Mouse (Mus musculus): Measurements from ENCODE around the gene Fhl2.

The Fhl2 gene

DNA sequence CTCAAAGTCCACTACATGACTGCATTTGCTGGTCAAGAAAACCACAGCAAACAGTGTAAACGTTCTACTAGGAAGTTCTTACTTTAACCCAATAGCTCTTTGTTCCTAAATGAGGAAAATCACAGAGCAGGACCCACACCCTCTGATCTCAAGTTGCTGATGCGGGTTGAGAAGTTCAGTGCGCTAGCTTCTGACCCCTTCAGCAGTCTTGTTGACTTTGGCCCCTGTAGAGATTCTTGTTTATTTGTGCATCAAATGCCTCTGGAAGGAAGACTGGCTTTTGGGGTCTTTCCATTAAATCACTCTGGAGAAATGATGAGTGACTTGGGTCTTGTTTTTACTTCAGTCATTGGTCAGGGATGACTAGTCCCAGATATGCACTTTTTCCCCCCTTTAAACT lies 46.6 kb downstream of the Fhl2 start:
- in situ Hi-C loops (cut with MboI, MseI) = no loop called here

DNA sequence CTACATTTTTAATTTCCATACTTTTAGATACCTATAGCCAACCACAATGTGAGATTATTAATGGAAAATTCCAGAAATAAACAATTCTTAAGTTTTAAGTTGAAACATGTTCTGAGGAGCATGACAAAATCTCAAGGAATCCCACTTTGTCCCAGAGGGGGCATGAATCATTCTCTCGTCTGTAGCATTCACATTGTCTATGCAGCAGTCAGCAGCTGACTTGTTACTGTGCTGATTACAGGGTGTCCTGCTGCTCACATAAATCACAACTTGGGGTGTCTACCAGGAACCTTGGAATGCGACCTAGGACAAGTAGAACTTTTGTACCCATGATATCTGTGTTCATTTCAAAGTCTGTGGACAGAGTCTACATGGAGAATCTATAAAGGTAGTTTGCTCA lies 49.3 kb downstream of the Fhl2 start:
- in situ Hi-C loops (cut with MboI, MseI) = no loop called here

- in situ Hi-C loops (cut with MboI, MseI) = no loop called here
Observed at GRCm38 (mm10) chr1:43145388-43145787, 51.4 kb downstream of the Fhl2 start.

DNA sequence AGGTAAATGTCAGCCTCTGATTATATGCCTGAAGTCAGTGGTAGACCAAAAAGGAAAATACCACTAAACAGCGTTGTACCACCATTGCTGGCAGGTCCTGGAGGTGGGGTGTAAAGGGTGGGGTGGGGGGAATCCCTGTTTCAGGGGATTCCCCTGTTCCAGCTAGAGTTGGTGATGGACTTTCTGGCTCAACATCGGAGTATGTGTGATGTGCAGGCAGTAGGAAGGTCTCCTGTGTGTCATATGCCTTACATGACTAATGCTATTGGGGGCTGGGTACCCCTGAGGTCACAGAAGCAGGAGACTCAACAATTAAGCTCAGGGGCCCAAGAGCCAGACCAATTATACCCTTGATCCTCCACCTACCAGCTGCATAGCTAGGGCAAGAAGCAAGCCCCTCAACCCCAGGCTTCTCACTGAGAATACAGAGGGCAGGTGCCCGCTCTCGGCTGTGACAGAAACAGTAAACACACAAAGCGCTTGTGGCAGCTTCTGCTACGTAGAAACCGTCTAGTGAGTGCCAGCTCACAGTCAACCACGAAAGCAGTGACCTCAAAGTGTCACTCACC lies 52.4 kb downstream of the Fhl2 start:
- in situ Hi-C loops (cut with MboI, MseI) = loop anchor here (5.0 kb wide), 1 partner anchor 123 kb away; no protein-coding TSS in a partner anchor

DNA sequence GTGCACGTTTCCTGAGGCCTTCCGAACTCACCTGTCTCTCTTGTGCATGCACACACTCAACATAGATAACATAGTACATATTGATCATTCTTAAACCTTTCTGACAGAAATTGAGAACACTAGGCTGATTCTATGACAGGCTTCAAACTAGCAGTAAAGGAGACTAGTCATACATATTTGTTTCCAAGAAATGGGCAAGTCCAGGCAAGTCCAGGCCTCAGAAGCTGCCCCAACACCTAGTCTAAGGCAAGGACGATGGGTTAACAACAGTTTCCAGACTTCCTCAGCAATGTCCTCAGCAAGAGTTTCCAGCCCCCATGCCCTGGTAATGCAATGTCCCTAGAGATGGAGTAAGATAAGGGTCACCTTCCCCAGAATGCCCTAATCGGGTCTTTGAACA lies 53.0 kb downstream of the Fhl2 start:
- in situ Hi-C loops (cut with MboI, MseI) = loop anchor here (5.0 kb wide), 1 partner anchor 124 kb away; no protein-coding TSS in a partner anchor

- in situ Hi-C loops (cut with MboI, MseI) = loop anchor here (5.0 kb wide), 1 partner anchor 124 kb away; no protein-coding TSS in a partner anchor
Observed at GRCm38 (mm10) chr1:43143284-43143683, 53.5 kb downstream of the Fhl2 start.

GRCm38 (mm10) chr1:43142849-43143248 lies 53.9 kb downstream of the Fhl2 start:
- in situ Hi-C loops (cut with MboI, MseI) = loop anchor here (5.0 kb wide), 1 partner anchor 124 kb away; no protein-coding TSS in a partner anchor

DNA sequence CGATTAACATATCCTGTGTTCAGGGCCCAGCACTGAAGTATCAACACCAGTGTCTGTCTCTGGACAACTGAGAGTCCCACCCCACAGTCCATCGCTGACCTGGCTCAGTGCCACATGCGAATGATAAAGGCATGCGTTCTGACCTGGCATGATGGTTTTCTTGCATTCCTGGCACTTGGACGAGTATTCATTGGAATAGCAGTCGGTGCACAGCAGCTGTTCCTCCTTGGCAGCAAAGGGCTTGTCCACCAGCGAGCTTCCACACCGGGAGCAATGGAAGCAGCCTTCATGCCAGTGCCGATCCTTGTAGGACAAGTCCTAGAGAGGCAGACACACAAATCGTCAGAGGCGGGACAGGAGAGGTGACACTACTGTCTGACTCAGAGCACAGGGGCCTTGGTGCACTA lies 55.2 kb downstream of the Fhl2 start:
- in situ Hi-C loops (cut with MboI, MseI) = loop anchor here (5.0 kb wide), 1 partner anchor 126 kb away; no protein-coding TSS in a partner anchor

- in situ Hi-C loops (cut with MboI, MseI) = loop anchor here (5.0 to 10.0 kb wide), 3 partner anchors 128 to 605 kb away; no protein-coding TSS in a partner anchor
Observed at GRCm38 (mm10) chr1:43139587-43140266, 57.1 kb downstream of the Fhl2 start.

DNA sequence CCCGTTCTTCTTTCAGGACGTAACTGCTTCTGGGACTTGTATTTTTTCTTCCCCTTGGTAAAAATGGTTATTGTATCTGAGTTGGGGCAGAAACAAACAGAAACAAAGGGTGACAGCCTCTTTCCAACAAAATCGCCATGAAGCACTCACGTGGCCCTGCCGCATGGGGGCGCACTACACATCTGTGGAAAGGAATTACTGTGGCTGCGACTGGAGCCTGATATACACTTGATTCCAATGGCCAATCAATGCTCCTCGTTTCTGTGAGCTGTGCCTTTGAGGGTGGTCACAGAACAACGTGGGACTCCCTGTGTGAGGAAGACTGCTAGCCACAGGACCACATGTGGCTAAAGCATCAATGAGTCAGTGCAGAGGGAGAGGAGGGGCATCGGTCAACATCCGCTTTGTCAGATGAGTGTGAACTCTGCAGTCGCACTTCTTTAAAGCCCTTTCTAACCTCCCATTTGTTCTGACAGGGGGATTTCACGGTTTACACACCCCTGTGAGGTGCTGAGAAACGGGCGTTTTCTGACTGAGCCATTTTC lies 58.4 kb downstream of the Fhl2 start:
- in situ Hi-C loops (cut with MboI, MseI) = loop anchor here (10.0 kb wide), 2 partner anchors 516 to 606 kb away; no protein-coding TSS in a partner anchor

DNA sequence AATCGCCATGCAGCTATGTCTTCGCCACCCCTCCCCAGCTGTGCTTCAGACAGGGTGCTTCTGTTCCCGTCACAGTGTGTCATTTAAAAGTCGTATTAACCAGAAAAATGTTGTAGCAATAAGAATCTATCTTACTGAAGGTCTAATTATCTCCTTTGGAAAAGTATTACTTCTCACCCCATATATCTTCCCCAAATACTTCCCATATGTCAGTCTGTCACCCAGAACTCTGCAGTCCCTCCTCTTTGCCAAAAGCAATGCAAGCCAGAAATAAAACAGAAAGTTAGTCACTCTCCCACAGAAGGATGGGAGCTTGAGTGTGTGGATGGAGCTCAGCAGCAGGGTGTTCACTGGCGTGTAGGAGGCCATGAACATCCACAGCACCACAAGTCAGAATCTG lies 59.5 kb downstream of the Fhl2 start:
- in situ Hi-C loops (cut with MboI, MseI) = loop anchor here (10.0 kb wide), 2 partner anchors 517 to 607 kb away; no protein-coding TSS in a partner anchor

- in situ Hi-C loops (cut with MboI, MseI) = loop anchor here (10.0 kb wide), 2 partner anchors 518 to 608 kb away; no protein-coding TSS in a partner anchor
Observed at GRCm38 (mm10) chr1:43136488-43137029, 60.2 kb downstream of the Fhl2 start.

DNA sequence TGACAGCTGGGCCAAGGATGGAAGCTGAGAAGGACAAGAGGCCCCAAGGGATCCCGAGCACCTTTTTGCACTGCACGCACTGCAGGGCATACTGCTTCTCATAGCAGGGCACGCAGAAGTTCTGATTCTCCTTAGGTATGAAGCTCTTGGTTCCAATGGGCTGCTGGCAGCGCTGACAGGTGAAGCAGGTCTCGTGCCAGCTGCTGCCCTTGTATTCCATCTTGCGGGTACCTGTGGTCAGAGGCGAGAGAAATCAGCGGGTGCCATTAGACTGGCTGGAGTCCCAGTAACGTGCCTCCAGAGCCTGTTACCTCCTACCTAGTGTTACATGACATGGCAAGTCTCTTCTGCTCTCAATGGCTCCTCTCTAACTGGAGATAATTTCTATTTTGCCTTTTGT lies 65.2 kb downstream of the Fhl2 start:
- in situ Hi-C loops (cut with MboI, MseI) = loop anchor here (10.0 kb wide), 2 partner anchors 523 to 613 kb away; no protein-coding TSS in a partner anchor

- in situ Hi-C loops (cut with MboI, MseI) = loop anchor here (10.0 kb wide), 2 partner anchors 524 to 614 kb away; no protein-coding TSS in a partner anchor
Observed at GRCm38 (mm10) chr1:43130219-43130981, 66.4 kb downstream of the Fhl2 start.

DNA sequence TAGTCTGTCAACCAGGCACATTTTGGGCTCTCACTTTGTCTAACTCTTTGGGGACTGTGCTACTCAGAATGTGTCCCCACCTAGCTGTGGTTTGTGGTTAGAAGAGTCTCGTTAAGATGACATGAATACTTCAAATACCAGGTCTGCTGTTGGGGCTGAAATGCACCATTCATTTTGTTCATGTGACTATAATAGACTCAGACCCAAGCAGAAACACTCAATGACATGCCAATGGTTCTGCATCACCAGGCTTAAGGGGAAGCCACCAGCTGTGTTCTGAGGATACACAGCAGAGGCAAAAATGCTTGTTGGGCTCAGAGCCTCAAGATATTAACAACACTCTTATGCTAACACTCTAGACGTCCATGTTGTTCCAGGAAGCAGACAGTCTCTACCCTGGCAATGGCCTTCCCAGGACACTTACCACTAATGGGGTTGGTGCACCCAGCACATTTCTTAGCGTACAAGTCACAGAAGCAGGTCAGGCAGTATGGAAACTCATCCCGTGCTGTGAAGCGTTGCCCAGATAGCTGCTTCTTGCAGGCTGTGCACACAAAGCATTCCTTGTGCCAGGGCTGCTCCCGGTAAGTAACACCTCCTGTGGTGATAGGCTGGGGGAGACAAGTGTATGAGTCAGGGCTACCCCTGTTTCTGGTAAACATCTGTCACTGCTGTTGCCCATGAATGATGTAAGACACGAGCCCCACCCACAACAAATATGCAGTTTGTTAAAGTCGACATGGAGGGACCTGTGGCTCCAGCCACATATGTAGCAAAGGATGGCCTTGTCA lies 68.8 kb downstream of the Fhl2 start:
- in situ Hi-C loops (cut with MboI, MseI) = no loop called here

GRCm38 (mm10) chr1:43127196-43127595 lies 69.6 kb downstream of the Fhl2 start:
- in situ Hi-C loops (cut with MboI, MseI) = no loop called here

DNA sequence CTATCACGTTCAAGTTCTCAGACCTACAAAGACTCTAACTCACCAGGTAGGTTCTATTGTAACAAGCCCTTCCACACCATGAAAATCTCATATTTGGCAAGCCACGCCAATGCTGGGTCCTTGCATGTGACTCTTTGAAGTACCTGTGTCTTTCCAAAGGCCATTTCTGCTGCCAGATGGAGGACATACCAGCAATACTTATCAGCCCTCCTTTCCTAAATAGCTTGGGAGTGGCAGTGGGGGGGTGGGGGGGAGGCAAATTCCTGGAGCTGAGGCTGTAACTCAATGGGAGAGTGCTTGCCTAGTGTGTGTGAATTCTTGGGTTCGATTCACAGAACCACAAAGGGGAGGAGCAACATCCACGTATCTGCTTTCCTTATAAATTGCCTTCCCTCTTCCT lies 72.1 kb downstream of the Fhl2 start:
- in situ Hi-C loops (cut with MboI, MseI) = no loop called here

- in situ Hi-C loops (cut with MboI, MseI) = no loop called here
Observed at GRCm38 (mm10) chr1:43122616-43123015, 74.2 kb downstream of the Fhl2 start.

GRCm38 (mm10) chr1:43120950-43121349 lies 75.8 kb downstream of the Fhl2 start:
- in situ Hi-C loops (cut with MboI, MseI) = no loop called here

DNA sequence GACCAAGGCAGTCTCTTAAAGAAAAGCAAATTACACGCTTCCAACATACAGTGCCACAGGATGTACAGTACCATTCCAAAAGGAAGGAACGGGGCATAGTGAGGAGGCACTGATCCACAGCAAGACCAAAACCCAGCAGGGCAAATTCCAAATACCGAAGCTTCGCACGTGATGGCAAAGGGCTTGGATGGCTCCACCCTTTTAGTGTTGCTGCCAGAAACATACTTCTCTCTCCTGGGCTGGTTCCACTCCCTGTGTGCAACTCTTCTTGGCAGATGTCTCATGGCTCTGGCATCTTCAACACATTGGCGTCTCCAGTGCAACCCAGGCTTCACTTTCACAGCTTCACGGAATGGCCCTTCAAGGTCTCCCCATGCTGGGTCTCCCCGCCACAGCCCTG lies 79.3 kb downstream of the Fhl2 start:
- in situ Hi-C loops (cut with MboI, MseI) = loop anchor here (5.0 kb wide), 1 partner anchor 190 kb away; no protein-coding TSS in a partner anchor

- in situ Hi-C loops (cut with MboI, MseI) = no loop called here
Observed at GRCm38 (mm10) chr1:43112882-43113281, 83.9 kb downstream of the Fhl2 start.
